Mouse (Mus musculus) heart, embryonic 14.5 days (tissue): ENCODE measurements at regions not wholly inside any gene's neighbourhood (a gene's known extent, or its start where the extent isn't known, plus 50 kb on each side); places are given as distances from the start of the nearest gene placed in this dataset. TPM values are rescaled to one million over a fixed set of nuclear protein-coding genes. Genes with fewer than 3 reads are reported as not detected.

ENCODE experiments used
- ATAC-seq: fragments of 200-750 bp; cut with Nextera tagmentation; 2 replicates; pipeline ENCODE4 v1.8.0; 2017; ENCODE audit warnings: low read depth, moderate TSS enrichment; ENCODE audit not compliant: insufficient number of reproducible peaks, insufficient read depth, low FRiP score
- H3K27ac ChIP-seq, 2 experiments: fragments of 200-500 bp in 1 of 2; fragments of 300-500 bp in 1 of 2; sonication (generic) in 1 of 2; replicated peaks in 1 of 2; 2 replicates each; pipeline ENCODE4 v1.5.1; 2012 to 2014; ENCODE audit warnings: low read depth in 2 of 2, low read length in 2 of 2, control low read depth in 1 of 2, mild to moderate bottlenecking in 1 of 2, mixed read lengths in 1 of 2; ENCODE audit not compliant: control insufficient read depth in 1 of 2, insufficient read depth in 1 of 2
- H3K27me3 ChIP-seq: fragments of 300-500 bp; sonication (generic); 2 replicates; pipeline ENCODE4 v1.6.1; 2014; ENCODE audit warnings: mild to moderate bottlenecking, low read length, control low read depth; ENCODE audit not compliant: control insufficient read depth, insufficient read depth
- H3K36me3 ChIP-seq: fragments of 300-500 bp; sonication (generic); 2 replicates; pipeline ENCODE4 v1.6.1; 2014; ENCODE audit warnings: mild to moderate bottlenecking, control low read depth, low read length, mixed read lengths; ENCODE audit not compliant: control insufficient read depth, insufficient read depth
- H3K4me1 ChIP-seq, 2 experiments: fragments of 200-500 bp in 1 of 2; fragments of 300-500 bp in 1 of 2; sonication (generic) in 1 of 2; 2 replicates each; pipeline ENCODE4 v1.6.1; 2012 to 2014; ENCODE audit warnings: low read length in 2 of 2, control low read depth in 1 of 2, mixed read lengths in 1 of 2; ENCODE audit not compliant: control insufficient read depth in 2 of 2, insufficient read depth in 2 of 2
- H3K4me2 ChIP-seq: fragments of 300-500 bp; sonication (generic); 2 replicates; pipeline ENCODE4 v1.6.1; 2014; ENCODE audit warnings: mild to moderate bottlenecking, low read length
- H3K4me3 ChIP-seq, 2 experiments: fragments of 200-500 bp in 1 of 2; fragments of 300-500 bp in 1 of 2; sonication (generic) in 1 of 2; 2 replicates each; pipeline ENCODE4 v1.5.1; 2012 to 2014; ENCODE audit warnings: low read length in 2 of 2, mild to moderate bottlenecking in 2 of 2, control low read depth in 1 of 2, low read depth in 1 of 2, moderate library complexity in 1 of 2; ENCODE audit not compliant: control insufficient read depth in 1 of 2, insufficient read depth in 1 of 2
- H3K9ac ChIP-seq: fragments of 300-500 bp; sonication (generic); 2 replicates; pipeline ENCODE4 v1.6.1; 2014; ENCODE audit warnings: mild to moderate bottlenecking, low read length
- H3K9me3 ChIP-seq: fragments of 300-500 bp; sonication (generic); 2 replicates; pipeline ENCODE4 v1.6.1; 2016; ENCODE audit warnings: low read length, control low read depth; ENCODE audit not compliant: control insufficient read depth
- WGBS: fragments of 180-500 bp; shearing (Covaris S2); extraction: QIAGEN DNeasy Blood & Tissue Kit; methylation state at CpG from one replicate; pipeline ENCODE4 v1.1.7; 2014; 5-methylcytosine and 5-hydroxymethylcytosine counted together
- microRNA counts: library from miRNA; unstranded; fragments of <30 nt; microRNA quantifications from one replicate; lab custom pipeline; 2016
- microRNA-seq: library from miRNA; unstranded; fragments of <30 nt; microRNA quantifications from one replicate; pipeline ENCODE4, GENCODE M21; 2016

DNA sequence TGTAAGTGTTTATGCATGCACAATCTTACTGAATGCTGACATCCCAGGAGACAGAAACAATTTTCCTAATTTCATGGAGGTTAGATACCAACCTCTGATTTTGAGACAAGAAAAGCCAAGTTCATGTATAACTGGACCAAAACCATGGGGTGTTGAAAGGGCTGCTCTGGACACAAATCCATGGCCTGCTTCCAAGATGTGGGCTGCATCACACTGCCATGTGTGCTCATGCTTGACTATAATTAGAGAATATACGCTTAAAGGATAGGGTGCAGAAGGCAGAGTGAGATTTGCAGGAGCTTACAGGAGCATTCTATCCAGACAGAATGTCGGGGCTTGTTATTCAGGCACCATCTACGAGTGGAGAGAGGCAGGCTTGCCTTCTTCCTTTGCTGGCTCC lies 64.8 kb upstream of the Runx1 start:
- H3K27me3 ChIP-seq: peaks cover 89% of the 10 kb centered on the region
- H3K36me3 ChIP-seq: no peaks in the 10 kb centered on the region
- H3K4me1 ChIP-seq: peaks cover 13 to 18% of the 10 kb centered on the region in 2 experiments
- H3K9me3 ChIP-seq: no peaks in the 10 kb centered on the region
- no peak overlapping the region for H3K9ac ChIP-seq
- H3K4me3 ChIP-seq: no peak overlapping the region
- 44% methylated on average over 3 of the region's 3 CpGs for WGBS
- H3K27ac ChIP-seq: no peak overlapping the region
- peak overlapping the region; percentile 8; the same call in 1 of the 2 replicates for H3K4me2 ChIP-seq
- ATAC-seq: no peak

DNA sequence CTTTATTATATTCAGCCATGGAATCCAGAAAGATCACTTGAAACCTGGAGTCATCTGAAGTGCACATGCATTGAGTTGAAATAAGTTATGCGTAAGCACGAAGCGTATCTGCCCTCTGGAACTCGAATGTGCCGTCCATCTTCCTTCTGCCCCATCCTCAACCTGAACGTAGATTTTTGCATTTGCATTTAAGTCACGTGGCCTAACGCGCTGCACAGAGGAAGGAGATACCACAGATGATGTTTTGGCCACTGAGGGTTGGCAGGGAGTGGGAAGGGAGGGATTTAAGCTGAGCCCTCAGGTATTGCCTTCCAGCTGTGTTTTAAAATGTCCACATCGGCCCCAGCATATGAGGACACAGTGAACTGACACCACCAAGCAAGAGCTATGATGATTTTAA lies 63.6 kb upstream of the Runx1 start:
- Histone ChIP-seq H3K27me3 (peaks cover 91% of the 10 kb centered on the region), H3K27ac (no peak overlapping the region), H3K4me1 (peaks cover 13 to 18% of the 10 kb centered on the region in 2 experiments), H3K9ac (no peak overlapping the region), H3K9me3 (no peaks in the 10 kb centered on the region), H3K4me3 (no peak overlapping the region), H3K4me2 (no peak overlapping the region), H3K36me3 (no peaks in the 10 kb centered on the region)
- 94% methylated on average over 10 of the region's 10 CpGs for WGBS
- no peak for ATAC-seq

DNA sequence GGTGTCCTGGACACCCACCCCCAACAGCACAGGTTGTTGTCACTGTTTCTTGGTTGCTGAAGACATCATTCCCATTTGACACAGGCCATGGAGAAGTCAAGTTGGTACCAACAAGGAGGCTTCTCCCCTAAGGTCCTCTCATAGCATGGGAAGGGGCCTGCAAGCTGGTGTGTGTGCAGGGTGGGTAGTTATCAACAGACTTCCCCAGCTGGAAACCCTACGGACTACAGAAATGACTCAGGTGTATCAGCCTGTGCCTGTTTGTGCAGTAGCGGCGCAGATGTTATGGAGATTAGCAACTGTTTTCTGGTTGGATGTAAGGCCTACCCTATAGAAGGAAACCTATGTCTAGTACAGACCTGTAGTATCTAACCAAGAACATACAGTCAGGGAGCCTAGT lies 60.3 kb upstream of the Runx1 start:
- no peak overlapping the region for H3K9ac ChIP-seq
- 91% methylated on average over 3 of the region's 3 CpGs for WGBS
- no peak overlapping the region for H3K27ac ChIP-seq
- H3K27me3 ChIP-seq: peaks cover 93% of the 10 kb centered on the region
- H3K9me3 ChIP-seq: no peaks in the 10 kb centered on the region
- no peak for ATAC-seq
- no peaks in the 10 kb centered on the region for H3K36me3 ChIP-seq
- peaks cover 6 to 14% of the 10 kb centered on the region in 2 experiments for H3K4me1 ChIP-seq
- H3K4me3 ChIP-seq: no peak overlapping the region
- no peak overlapping the region for H3K4me2 ChIP-seq

DNA sequence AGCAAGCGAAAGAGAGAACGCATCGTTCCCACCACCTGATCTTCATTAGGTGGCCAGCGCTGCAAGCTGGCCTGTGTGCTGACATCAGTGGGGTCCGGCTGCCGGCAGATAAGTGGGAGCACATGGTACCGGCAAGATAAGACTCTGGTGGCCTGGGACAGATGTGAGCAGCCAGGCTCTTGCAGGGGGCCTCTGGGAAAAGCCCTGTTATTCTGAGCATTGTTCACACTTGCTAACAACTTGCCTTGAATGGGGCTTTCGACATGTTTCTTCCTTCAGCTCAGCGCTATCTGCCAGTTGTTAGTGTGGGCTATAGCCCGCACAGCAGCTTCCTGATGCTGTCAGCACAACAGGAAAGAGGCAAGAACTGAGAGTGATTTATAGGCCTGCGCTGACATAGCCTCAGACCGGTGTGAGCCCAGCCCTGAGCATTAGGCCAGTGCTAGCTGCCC lies 57.9 kb upstream of the Runx1 start:
- ATAC-seq: peak; percentile 69
- Histone ChIP-seq H3K36me3 (no peaks in the 10 kb centered on the region), H3K27me3 (peaks cover 90% of the 10 kb centered on the region), H3K4me2 (peak overlapping the region; percentile 33), H3K4me1 (peaks cover 0 to 7% of the 10 kb centered on the region in 2 experiments; a peak in 2 of 4 replicates), H3K4me3 (no peak overlapping the region), H3K27ac (no peak overlapping the region), H3K9me3 (no peaks in the 10 kb centered on the region), H3K9ac (no peak overlapping the region)
- WGBS: 3% methylated on average over 12 of the region's 12 CpGs

DNA sequence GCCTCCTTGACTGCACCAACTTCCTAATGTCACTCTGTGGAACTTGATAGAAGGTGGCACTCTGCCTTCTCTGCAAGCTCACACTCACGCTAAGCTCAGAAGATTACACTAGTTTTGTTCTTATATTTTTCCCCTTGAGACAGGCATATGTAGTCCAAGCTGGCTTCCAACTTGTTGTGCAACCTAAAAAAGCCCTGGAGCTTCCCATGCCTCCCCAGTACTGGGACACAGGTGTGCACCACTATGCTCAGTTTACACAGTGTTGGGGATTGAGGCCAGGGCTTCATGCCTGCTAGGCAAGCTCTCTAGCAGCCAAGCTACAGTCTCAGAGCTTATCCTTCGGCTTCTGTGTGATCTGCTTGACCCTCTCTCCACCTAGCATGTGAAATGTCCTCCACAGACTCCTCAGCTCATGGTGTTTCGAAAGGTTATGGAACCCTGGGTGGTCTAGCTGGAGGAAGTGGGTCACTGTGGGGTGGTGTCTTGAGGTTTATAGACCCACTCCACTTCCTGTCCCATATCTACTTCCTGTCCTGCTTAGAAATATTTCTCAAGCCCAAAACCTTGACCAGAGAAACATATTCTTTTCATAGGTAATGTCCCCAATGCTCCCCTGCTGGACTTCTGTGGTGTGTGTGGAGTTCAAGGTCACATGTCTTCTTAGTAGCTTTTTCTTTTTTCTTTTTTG lies 54.6 kb upstream of the Runx1 start:
- WGBS: 78% methylated on average over 3 of the region's 3 CpGs
- H3K36me3 ChIP-seq: no peaks in the 10 kb centered on the region
- H3K4me3 ChIP-seq: no peak overlapping the region
- H3K9me3 ChIP-seq: no peaks in the 10 kb centered on the region
- H3K27ac ChIP-seq: no peak overlapping the region
- no peak overlapping the region for H3K9ac ChIP-seq
- peaks cover 82% of the 10 kb centered on the region for H3K27me3 ChIP-seq
- H3K4me2 ChIP-seq: no peak overlapping the region
- no peak for ATAC-seq
- peaks cover 0 to 7% of the 10 kb centered on the region in 2 experiments; a peak in 2 of 4 replicates for H3K4me1 ChIP-seq

DNA sequence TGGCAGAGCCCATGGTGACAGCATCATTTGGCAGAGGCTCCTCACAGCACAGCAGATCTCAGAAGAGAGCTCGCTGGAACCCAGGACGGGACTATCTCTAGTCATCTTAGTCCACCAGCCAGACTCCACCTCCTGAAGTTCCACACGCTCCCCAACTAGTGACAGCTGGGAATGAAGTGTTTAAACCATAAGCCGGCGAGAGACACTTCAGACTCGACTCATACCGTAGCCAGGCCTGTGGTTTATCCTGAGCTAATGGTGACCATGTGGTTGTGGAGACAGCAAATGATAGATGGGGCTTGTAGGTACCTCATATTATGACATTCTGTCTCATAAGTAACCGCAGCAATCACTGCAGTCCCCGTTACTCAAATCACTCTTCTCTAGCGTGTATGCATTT lies 52.1 kb upstream of the Runx1 start:
- Histone ChIP-seq H3K27ac (no peak overlapping the region), H3K4me1 (no peaks in the 10 kb centered on the region), H3K4me2 (no peak overlapping the region), H3K4me3 (no peak overlapping the region), H3K9ac (no peak overlapping the region), H3K27me3 (peaks cover 83% of the 10 kb centered on the region), H3K9me3 (peaks cover 6% of the 10 kb centered on the region; the same call in 1 of the 2 replicates), H3K36me3 (no peaks in the 10 kb centered on the region)
- 70% methylated on average over 10 of the region's 10 CpGs for WGBS
- ATAC-seq: no peak

MicroRNAs encoded in the stretch of these regions (microRNA counts, 519-probe panel; counts per million panel counts)
- microRNA mmu-miR-802 (lab: Ali Mortazavi, UCI): 322 counts per million, percentile 70 among the panel's probes with 10 or more counts

Small RNAs in the stretch of these regions (microRNA-seq; reads per million reads assigned to microRNA genes)
- gene Gm28003 (not detected), gene Mir802 (2.5 reads per million)
